Mouse (Mus musculus) lung, postnatal 0 days (tissue): Measurements from ENCODE around the gene Btrc.

Experiments used
- CTCF ChIP-seq: IDR thresholded peaks from 2 replicates; pipeline ENCODE4 v1.5.1; 2016; ENCODE audit warnings: antibody characterized with exemption, mild to moderate bottlenecking
- EP300 ChIP-seq: IDR thresholded peaks from 2 replicates; pipeline ENCODE4 v1.6.1; 2016; ENCODE audit warnings: antibody characterized with exemption, mild to moderate bottlenecking, control low read depth

GRCm38 (mm10) chr19:45412694-45413093, 49.2 kb downstream of the Btrc start:
- TF ChIP-seq CTCF = no peak
- no peak for TF ChIP-seq EP300
